Mouse (Mus musculus): ENCODE results near the gene Grin2a.

The Grin2a gene

DNA sequence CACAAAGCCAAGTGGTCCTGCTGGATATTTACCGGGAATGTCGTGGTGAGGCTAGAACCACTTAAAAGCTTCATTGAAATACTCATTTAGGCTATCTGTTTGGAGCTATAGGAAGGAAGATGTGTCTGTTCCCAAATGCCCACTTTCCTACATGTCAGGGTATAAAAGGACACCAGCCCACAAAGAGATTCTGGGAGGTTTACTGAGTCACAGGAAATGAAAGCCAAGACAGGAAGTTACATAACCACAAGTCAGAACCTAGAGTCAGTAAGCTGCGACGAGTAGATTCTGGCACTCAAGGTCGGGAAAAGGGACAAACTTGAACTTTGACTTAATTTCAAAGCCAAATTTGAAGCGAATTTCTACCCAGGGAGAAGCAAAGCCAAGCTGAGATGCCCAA lies 30.9 kb downstream of the Grin2a start:
- DNase-seq, result no peak

DNA sequence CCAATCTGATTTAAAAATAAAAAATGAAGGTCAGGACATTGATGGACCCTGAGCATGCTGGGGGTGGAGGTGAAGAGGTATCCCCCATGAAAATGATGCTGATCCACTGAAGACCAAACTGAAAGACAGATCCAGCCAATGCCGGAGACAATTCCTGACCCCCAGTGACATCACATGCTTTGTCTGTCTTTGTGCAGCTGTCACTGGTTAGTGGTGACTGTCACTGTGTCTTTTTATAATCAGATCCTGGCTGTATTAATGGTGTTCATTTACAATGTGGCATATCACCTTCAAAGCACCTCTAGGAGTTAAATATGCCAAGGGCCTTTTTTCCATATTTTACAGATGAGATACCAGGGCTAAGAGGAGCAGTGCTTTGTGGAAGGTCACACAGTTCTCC lies 32.9 kb downstream of the Grin2a start:
- no peak for DNase-seq

DNA sequence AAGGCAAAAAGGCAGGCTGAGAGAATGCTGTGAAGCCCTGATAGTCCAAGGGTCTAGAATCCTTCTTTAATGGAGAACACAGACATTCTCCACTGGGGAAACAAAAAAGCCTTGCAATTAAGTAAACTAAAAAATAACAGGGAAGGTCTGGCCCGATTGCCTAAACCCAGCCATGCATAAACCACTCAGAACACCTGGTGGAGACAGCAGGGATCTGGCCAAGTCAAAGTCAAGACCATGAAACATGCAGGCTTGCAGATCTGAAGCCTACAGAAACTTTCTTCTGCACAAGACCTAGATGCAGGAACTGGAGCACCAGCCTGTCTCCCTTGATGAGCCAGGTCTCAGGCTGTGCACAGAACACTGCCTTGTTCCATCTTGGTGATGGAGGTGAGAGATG lies 36.0 kb downstream of the Grin2a start:
- peak; percentile 58 for DNase-seq

DNA sequence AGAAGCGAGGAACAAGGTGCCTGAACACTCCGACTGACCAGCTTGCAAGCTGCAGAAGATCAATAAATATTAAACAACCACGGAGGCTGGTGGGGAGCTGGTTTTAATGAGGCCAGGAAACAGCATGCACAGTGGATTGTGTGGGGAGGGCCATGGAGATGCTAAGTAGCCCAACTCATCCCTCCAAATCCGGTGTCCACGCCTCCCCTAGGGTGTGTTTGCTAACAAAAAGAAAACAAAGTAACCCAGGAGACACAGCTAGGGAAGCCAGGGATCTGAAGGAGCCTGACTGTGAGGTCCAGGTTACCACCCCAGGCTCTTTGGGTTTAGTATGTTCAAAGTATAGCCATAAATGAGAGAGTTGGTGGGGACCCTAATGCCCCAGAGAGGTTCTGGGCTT lies 41.1 kb downstream of the Grin2a start:
- DNase-seq, result no peak

DNA sequence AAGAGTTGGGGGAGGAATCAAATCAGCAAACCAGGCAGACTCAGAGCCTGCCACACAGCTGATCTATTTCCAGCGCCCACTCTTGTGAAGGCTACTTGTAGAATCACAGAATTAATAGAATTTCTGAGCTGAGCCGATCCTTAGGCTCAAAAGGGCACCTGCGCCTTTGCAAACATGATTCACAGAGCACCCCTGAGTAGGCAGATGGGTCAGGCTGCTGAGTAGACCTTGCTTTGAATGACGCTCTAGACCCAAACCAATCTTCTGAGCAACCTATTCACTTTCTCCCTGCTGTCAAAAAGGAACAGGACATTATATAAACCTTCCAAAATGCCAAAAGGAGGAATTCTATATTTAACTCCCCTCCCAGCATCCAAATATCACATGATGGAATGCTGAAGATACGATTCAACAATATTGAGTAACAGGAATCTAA lies 41.9 kb downstream of the Grin2a start:
- DNase-seq, result peak; percentile 59

DNA sequence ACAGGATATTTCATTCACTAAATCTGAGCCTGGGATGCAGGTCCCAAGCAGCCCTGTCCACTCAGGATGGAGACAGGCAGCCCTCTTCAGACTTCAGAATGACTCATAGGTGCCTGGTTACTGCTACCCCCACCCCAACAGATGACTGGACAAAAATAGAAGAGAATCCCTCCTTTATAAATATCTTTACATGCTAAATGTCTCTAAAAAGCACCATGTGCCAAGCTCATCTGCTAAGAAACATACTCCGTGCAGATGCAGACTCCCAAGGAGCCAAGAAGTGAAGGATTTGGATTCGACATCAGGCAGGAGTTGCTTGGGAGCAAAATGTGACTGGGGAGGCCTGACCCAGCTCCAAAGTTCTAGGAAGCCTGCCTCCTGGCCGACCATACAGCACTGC lies 46.1 kb downstream of the Grin2a start:
- DNase-seq, result no peak

DNA sequence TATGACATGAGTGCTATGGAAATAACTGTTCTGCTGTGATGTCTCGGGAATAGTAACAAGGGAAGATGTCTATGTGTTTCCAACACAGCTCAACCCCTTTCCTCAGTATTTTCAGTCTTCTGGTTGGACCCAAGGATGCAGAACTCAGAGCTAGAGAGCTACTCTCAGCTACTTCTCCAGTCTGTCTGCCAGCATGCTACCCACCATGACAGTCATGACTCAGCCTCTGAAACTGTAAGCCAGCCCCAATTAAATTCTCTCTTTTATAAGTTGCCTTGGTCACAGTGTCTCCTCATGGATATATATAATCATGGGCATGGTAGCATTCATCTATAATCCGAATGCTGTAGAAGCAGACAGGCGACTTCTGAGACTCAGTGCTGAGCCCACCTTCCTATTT lies 47.9 kb downstream of the Grin2a start:
- no peak for DNase-seq

DNA sequence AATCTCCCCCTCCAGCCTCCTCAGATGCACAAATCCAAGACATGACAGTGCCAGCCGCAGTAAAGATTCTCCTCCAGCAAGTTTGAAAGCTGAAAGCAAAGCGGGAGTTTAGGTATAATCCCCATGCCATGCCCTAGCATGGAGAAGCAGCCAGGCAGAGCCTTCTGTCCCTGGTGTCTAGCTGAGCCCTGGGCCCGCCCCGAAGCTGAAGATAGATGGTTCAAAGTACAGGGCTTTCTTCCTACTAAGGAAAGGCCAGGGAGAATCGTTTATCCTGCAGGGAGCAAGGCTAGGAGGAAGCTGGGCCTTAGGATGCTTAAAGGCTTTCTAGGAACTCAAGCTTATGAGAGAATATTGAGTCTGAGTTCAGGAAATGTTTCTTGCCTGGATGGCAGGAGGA lies 50.5 kb downstream of the Grin2a start:
- DNase-seq, result no peak

DNA sequence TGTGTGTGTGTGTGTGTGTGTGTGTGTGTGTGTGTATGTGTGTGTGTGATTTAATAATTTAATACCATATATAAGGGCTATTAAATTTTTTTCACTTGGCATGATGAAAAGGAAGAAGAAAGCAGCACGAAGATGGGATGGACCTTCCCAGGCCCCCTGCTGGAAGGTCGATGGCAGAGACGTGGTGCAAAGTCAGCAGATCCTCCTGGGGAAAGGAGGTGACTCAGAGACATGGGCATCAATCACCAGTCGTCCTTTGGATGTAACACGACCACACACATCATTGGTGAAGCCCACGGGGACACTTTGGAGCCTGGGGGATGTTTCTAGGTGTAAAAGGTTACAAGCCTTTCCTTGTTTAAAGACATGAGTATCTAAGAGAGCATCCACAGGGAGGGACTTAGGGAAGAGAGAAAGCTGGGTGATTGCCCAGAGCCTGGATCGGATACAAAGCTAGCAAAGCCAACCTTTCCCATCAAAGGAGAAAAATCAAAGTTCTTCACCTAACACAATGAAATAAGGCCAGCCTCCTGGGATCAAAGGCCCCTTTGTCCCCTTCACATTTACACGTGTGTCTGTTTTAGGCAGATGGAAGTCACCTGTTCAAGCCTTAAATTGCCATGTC lies 53.9 kb downstream of the Grin2a start:
- DNase-seq, result peak; percentile 74

DNA sequence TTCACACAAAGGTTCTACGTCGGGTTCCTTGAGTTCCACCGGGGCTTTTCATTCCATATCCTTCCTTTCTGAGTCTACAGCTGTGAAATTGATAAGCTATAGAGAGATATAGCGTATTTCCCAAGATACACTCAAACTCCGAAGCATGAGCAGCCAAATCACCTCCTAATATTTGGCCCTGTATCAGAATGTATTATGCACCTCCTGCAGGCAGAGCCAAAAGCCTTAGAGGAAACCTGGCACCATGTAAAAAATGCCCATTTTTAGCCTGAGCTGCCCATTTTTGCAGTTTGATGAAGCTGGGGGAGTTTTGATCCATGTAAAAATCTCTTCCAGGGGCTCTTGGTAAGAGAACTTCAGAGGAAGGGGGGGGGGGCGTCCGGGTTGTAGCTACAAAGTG lies 54.6 kb downstream of the Grin2a start:
- peak; percentile 86 for DNase-seq

DNA sequence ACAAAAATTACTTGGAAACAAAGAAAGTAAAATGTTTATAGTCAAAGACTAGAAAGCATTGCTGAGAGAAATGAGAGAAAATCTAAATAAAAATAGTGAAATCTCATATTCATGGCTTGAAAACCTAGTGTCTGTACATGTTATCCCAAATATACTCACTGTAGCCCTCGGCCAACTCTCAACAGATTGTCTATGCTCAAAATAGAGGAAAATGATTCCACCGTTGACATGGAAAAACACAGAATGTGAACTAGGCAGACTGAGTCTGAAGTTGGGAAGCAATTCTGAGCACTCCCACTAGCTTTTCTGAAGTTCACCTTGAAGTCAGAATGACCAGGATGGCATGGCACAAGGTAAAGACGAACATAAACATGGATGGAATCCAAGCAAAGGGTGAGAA lies 84.7 kb downstream of the Grin2a start:
- DNase-seq, result no peak

DNA sequence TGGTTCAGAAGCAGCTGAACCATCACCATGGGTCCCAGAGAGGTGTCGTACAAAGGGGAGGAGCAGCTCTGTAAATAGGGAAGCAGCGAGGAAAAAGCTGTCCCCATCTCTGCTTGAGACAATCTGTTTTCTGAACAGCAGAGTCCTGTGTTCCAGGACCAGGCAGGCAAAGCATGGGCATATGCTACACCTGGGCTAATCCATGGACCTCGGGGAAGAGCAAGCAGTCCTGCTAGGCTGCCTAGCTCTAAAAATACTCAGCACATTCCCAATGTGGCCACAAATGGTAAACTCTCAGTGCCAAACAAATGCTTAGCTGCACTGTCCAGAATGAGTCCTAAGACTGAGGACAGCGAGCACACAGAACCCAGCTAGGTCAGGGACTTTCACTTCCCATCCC lies 86.1 kb downstream of the Grin2a start:
- DNase-seq, result peak; percentile 92

DNA sequence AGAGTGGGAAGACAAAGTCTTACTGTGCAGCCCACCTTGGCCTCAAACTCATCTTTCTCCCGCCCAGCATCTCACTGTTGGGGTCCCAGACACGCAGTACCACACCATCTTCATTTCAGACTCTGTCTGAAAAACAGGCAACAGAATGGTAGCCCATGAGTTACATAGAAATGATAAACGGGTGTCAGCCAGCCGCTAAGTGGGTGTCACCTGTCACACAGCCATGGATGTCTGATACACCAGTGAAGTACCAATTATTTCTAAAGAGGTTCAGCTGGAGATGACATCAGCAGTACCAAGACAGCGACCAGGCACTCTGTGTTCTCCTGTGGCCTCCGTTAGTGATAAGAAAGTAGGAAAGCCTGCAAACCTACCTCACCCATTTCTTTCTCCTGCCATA lies 90.9 kb downstream of the Grin2a start:
- no peak for DNase-seq

DNA sequence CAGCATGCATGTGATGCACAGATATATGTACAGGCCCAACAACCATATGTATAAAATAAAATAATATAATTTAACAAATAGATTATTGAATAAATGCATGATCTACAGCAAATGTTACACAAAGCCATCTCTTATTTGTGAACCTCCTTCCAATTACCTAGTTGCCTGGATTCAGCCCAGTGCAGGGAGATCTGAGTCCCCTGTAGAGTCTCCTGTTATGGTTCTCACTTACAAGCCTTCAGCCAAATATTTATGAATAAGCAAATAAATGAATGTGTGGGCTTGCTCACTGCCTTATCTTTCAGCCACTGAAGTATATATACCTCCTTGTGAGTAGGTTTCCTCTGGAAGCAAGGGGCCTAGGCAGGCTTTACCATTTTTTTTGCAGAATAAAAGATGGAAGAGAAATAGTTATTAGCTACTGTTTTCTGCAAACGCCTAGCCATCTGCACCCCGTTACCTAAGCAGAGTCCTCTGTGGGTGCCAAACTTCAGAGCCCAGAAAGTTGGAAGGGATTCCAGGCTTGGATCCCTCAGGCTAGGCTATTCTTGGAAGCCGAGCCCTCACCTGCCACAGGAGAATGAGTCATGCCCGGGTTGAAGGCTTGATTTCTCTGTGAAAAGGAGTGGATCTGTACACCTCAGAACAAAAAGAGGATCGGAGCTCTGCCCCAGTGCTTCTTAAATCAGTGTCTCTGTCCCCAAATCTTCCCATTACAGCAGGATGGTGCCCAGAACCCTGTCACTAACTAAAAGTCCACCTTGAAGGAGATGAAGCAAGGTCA lies 92.5 kb downstream of the Grin2a start:
- DNase-seq, result peak; percentile 97

DNA sequence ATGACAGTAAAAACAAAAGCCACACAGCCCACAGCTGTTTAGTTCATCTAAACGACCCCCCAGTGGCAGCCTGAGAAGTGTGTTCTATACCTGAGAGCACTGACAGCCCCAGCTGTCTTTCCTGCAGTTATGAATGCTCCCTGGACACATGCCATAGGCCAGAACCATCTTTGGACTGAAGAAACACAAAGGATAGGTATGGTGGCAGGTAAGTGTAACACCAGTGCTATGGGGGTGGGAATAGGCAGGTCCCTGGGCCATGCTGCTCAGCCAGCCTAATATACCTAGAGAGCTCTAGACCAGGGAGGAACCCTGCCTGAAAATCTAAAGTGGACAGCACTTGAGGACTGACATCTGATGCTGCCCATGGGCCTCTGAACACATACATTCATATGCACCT lies 93.9 kb downstream of the Grin2a start:
- DNase-seq, result peak; percentile 60

DNA sequence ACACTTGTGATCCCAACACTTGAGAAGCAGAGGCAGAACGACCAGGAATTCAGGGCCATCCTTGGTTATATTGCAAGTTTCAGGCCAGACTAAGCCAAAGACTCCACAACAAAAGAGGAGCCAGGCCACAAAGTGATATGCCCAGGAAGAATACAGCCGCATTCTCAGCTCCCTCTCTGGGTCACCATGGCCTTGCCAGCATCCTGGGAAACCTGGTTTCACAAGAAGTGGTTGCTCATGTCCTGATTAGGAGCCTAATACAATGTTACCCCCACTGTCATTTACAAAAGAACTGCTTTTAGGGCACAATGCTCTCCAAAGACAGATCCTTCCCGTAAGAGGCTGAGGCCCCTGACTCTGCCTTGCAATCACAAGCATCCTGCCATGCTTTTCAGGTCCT lies 94.4 kb downstream of the Grin2a start:
- no peak for DNase-seq

DNA sequence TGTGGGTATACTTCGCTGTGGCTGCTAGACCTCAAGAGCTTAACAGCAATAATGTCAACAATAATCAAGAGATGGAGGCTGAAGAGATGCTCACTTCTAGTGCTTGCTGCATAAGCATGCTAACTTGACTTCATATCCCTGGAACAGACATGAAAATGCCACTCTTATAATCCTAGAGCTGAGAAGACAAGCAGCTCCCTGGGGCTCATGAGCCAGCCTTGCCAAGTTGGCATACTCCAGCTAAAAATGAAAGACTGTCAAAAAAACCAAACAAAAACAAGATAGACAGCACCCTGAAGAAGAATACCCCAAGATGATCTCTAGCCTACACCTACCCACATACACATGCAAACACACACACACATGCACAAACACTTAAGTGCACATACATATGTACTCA lies 95.2 kb downstream of the Grin2a start:
- peak; percentile 61 for DNase-seq

DNA sequence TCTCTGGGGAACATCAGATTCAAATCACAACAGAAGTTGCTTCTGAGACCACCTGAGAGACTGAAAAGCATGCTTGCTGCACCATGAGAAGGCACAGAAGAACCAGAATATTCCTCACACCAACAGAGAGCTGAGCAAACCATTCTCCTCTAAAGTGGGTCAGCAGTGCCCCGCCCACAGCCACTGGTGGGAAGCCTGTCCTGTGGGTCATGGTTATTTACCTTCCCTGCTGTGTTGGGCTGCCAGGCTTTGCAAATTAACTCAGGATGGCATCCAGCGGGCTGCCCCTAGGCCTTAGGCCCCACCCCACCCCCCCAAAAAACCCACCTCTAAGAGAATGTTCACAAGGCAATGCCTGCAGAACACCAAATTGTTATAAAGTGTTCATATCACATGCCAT lies 96.2 kb downstream of the Grin2a start:
- no peak for DNase-seq

DNA sequence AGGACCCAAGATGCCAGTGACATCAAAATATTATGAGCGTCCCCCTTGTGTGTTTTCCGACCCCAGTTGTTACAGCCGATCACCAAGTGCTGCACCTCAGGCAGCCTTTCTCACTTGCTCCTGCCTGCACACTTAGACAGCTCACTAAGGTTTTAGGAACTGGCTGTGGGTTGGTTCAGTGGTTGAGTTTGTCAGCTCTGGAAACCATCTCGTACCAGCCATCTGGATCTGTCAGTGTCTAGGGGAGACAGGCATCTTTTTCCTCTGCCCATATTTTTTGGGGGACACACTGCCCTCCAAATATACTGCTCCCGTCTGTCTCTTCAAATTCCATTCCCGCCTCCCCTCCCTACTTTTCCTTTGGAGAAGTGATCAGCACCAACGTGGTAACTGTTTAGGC lies 99.8 kb downstream of the Grin2a start:
- no peak for DNase-seq

DNA sequence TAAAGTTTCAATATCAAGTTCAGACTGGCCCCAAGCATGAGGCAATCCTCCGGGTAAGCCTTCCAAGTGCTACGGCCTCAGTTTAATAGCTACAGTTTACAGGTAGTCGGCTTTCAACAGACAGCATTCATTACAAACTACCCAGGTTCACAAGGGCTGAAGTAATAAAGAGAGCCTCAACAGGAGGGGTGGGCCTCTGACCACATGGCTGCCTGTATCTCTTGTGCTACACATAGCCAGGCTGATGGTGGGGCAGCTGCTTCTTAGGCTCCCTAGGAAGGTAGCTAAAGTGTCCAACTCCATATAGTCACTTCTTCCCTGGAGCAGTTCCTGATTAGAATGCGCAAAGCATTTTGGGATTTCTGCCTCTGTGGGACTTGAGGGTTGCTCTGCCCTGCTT lies 109.2 kb downstream of the Grin2a start:
- DNase-seq, result no peak

DNA sequence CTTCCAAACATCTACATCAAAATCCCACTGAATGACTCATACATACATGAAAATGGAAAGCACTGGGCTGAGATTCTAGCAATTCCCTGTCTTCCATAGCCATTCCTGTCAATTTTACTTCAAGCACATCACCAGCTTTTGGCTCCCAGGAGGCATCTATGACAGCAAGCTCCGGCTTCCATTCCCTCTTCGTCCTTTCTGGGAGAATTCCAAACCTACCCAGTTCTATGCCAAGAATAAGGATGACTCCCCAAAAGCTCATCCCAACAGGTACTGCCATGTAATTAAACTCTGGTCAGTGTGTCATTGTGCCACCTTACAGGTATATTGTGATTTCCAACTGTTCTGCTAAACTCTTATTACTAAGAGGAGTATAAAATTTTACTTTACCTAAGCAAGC lies 111.2 kb downstream of the Grin2a start:
- peak; percentile 59 for DNase-seq

DNA sequence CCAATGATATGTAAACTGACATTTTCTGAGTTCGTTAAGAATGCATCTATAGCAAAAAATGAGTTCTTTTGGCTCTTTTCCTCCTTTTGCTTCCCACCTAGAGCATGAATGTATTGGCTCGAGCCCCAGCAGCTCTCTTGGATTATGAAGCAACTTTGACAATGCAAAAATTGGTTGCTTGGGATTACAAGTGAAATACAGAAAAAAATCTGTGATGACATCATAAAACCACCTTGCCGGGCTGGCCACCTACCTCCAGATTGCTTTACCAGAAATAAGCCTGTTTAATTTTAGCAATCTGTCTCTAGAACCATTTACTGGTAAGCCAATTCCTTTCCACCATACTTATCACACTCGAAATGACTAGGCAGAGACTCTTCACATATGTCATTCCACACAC lies 112.9 kb downstream of the Grin2a start:
- DNase-seq, result no peak

DNA sequence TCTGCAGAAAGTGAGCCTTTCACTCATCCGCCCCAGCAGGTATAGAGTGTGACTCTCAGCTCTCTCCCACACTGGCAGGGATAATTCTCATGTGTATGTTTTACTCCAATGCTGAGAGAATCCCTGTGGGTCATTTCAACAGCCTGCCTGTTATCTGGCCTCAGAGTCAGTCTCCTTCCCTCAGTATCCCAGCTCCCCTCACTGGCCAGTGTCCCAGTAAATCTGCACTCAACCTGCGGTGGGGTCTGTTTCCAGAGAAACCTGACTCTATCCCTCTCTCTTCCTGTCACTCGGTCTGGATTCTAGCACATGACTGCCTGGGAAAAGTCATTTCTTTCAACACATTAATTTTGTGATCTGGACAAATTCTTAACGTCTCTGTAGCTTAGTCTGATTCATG lies 122.4 kb downstream of the Grin2a start:
- DNase-seq, result no peak

DNA sequence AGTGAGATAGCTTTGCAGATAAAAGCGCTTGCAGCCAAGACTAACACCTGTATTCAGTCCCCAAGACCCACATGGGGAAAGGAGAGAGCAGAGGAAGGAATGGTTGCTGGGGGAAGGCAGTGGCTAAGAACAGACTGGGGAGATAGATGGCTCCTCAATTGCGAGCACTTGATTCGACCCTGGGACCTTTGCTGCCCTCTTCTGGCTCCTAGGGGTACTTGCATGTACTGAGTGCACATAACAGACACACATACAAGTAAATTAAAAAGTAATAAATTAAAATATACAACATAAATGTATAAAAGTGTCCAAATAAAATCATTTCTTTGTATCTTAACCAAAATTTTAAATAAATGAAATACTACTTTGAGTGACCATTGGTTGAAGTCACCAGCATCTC lies 129.7 kb downstream of the Grin2a start:
- DNase-seq, result no peak

DNA sequence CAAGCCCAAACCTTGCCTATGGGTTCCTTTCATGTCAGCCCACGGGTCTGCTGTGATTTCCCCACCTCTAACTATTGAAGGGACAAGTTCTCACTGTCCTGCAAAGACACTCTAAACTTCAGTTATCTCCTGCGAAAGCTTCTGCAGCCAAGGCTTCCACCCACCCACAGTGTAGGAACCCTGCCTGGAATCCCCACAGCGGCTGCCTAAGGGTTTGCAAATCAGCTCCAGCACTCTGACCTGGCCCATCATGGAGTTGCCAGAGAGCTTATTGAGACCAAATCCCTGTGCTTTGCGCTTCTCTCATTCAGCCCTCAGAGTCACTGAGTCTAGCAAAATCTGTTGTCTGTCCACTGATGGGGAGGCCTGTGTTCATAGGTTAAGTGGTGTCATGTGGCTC lies 130.3 kb downstream of the Grin2a start:
- DNase-seq, result no peak
